Mouse (Mus musculus) CH12.LX (cell line): ENCODE data around the gene Mmp9.

ENCODE experiments used
- CHD2 ChIP-seq: IDR thresholded peaks from 2 replicates; pipeline ENCODE4 v1.6.1; 2011; ENCODE audit warnings: low read length, improper control_type of control experiment
- CTCF ChIP-seq, 2 experiments: IDR thresholded peaks in 1 of 2; conservative IDR thresholded peaks in 1 of 2; 2 replicates each; pipeline ENCODE4 v1.5.1; 2011 to 2012; ENCODE audit warnings: low read depth in 2 of 2, low read length in 2 of 2, improper control_type of control experiment in 1 of 2, inconsistent platforms in 1 of 2, mild to moderate bottlenecking in 1 of 2, moderate library complexity in 1 of 2
- ETS1 ChIP-seq: conservative IDR thresholded peaks from 2 replicates; pipeline ENCODE4 v1.6.1; 2012; ENCODE audit warnings: low read depth, mild to moderate bottlenecking, inconsistent platforms, low read length, improper control_type of control experiment, moderate library complexity
- MAX ChIP-seq: IDR thresholded peaks from 2 replicates; pipeline ENCODE4 v1.6.1; 2011; ENCODE audit warnings: low read length, improper control_type of control experiment
- POLR2A ChIP-seq: IDR thresholded peaks from 2 replicates; pipeline ENCODE4 v1.6.1; 2011; ENCODE audit warnings: low read depth, mild to moderate bottlenecking, improper control_type of control experiment, low read length
- RCOR1 ChIP-seq: conservative IDR thresholded peaks from 2 replicates; pipeline ENCODE4 v1.6.1; 2012; ENCODE audit warnings: low read depth, mild to moderate bottlenecking, inconsistent platforms, low read length, improper control_type of control experiment

GRCm38 (mm10) chr2:164968451-164968851 is 27.9 kb downstream of the Mmp9 start:
- TF ChIP-seq CTCF (conservative IDR thresholded peaks at IDR 0.05 in 1 of 2, IDR thresholded peaks at IDR 0.05 in 1 of 2; ENCODE audit: low read depth in 2 of 2, low read length in 2 of 2) (no peak), POLR2A (no peak), RCOR1 (no peak), ETS1 (no peak), MAX (no peak), CHD2 (no peak)
